Mouse (Mus musculus) heart, embryonic 13.5 days (tissue): ENCODE measurements at regions not wholly inside any gene's neighbourhood (a gene's known extent, or its start where the extent isn't known, plus 50 kb on each side); places are given as distances from the start of the nearest gene placed in this dataset.

Experiments
- ATAC-seq: fragments of 200-750 bp; cut with Nextera tagmentation; 2 replicates; pipeline ENCODE4 v1.8.0; 2017; ENCODE audit warnings: moderate TSS enrichment; ENCODE audit not compliant: insufficient number of reproducible peaks, low FRiP score, low TSS enrichment; ENCODE audit errors: extremely low read depth
- H3K27ac ChIP-seq: fragments of 300-500 bp; sonication (generic); replicated peaks from 2 replicates; pipeline ENCODE4 v1.5.1; 2015; ENCODE audit warnings: moderate library complexity, mild to moderate bottlenecking, inconsistent platforms
- H3K27me3 ChIP-seq: fragments of 300-500 bp; sonication (generic); replicated peaks from 2 replicates; pipeline ENCODE4 v1.6.1; 2015; ENCODE audit warnings: mild to moderate bottlenecking, inconsistent platforms
- H3K36me3 ChIP-seq: fragments of 300-500 bp; sonication (generic); 2 replicates; pipeline ENCODE4 v1.6.1; 2015; ENCODE audit warnings: mild to moderate bottlenecking, inconsistent platforms
- H3K4me1 ChIP-seq: fragments of 300-500 bp; sonication (generic); 2 replicates; pipeline ENCODE4 v1.6.1; 2015; ENCODE audit warnings: inconsistent platforms
- H3K4me2 ChIP-seq: fragments of 300-500 bp; sonication (generic); 2 replicates; pipeline ENCODE4 v1.6.1; 2015; ENCODE audit warnings: inconsistent platforms, mild to moderate bottlenecking, moderate library complexity
- H3K4me3 ChIP-seq: fragments of 300-500 bp; sonication (generic); 2 replicates; pipeline ENCODE4 v1.5.1; 2015; ENCODE audit warnings: moderate library complexity, mild to moderate bottlenecking, inconsistent platforms
- H3K9ac ChIP-seq: fragments of 300-500 bp; sonication (generic); 2 replicates; pipeline ENCODE4 v1.6.1; 2015; ENCODE audit warnings: inconsistent platforms, mild to moderate bottlenecking, moderate library complexity
- H3K9me3 ChIP-seq: fragments of 300-500 bp; sonication (generic); 2 replicates; pipeline ENCODE4 v1.6.1; 2016; ENCODE audit warnings: inconsistent platforms
- WGBS: fragments of 180-500 bp; shearing (Covaris S2); methylation state at CpG from one replicate; pipeline ENCODE4 v1.1.7; 2015; ENCODE audit warnings: mixed read lengths; 5-methylcytosine and 5-hydroxymethylcytosine counted together

GRCm38 (mm10) chr15:97620261-97620660, 85.4 kb downstream of the Rpap3 start:
- H3K27me3 ChIP-seq: no peaks in the 10 kb centered on the region
- ATAC-seq: no peak

GRCm38 (mm10) chr15:97619764-97620163, 85.9 kb downstream of the Rpap3 start:
- no peak overlapping the region for H3K27ac ChIP-seq
- no peaks in the 10 kb centered on the region for H3K27me3 ChIP-seq
- H3K36me3 ChIP-seq: no peaks in the 10 kb centered on the region
- no peaks in the 10 kb centered on the region for H3K4me1 ChIP-seq
- H3K9me3 ChIP-seq: no peaks in the 10 kb centered on the region
- H3K9ac ChIP-seq: no peak overlapping the region
- no peak overlapping the region for H3K4me2 ChIP-seq
- no peak overlapping the region for H3K4me3 ChIP-seq
- WGBS: 75% methylated on average over 7 of the region's 7 CpGs
- ATAC-seq: no peak

More at GRCm38 (mm10) chr15:97620261-97620660, 85.4 kb downstream of the Rpap3 start:
- Histone ChIP-seq H3K36me3 (no peaks in the 10 kb centered on the region), H3K27ac (no peak overlapping the region), H3K4me1 (no peaks in the 10 kb centered on the region), H3K9me3 (no peaks in the 10 kb centered on the region), H3K9ac (no peak overlapping the region), H3K4me2 (no peak overlapping the region), H3K4me3 (no peak overlapping the region)
- 61% methylated on average over 6 of the region's 6 CpGs for WGBS

- Histone ChIP-seq H3K4me3 (no peak overlapping the region), H3K4me1 (no peaks in the 10 kb centered on the region), H3K27me3 (no peaks in the 10 kb centered on the region; the same call in 1 of the 2 replicates), H3K4me2 (no peak overlapping the region), H3K36me3 (no peaks in the 10 kb centered on the region), H3K9ac (no peak overlapping the region), H3K9me3 (no peaks in the 10 kb centered on the region), H3K27ac (no peak overlapping the region)
- ATAC-seq: no peak
- 87% methylated on average over 2 of the region's 2 CpGs for WGBS
Observed at GRCm38 (mm10) chr15:97612325-97612724, 93.3 kb downstream of the Rpap3 start.

GRCm38 (mm10) chr15:97610767-97611166, 94.9 kb downstream of the Rpap3 start:
- Histone ChIP-seq H3K27me3 (no peaks in the 10 kb centered on the region; the same call in 1 of the 2 replicates), H3K9ac (no peak overlapping the region), H3K27ac (no peak overlapping the region), H3K4me1 (peaks cover 7% of the 10 kb centered on the region; the same call in 1 of the 2 replicates), H3K4me2 (no peak overlapping the region), H3K36me3 (no peaks in the 10 kb centered on the region), H3K4me3 (no peak overlapping the region), H3K9me3 (no peaks in the 10 kb centered on the region)
- 84% methylated on average over 4 of the region's 4 CpGs for WGBS
- no peak for ATAC-seq

- no peak overlapping the region for H3K4me3 ChIP-seq
- ATAC-seq: no peak
- 73% methylated on average over 7 of the region's 7 CpGs for WGBS
Observed at GRCm38 (mm10) chr15:97609496-97609895, 96.1 kb downstream of the Rpap3 start.

GRCm38 (mm10) chr15:97608651-97609050, 97.0 kb downstream of the Rpap3 start:
- no peak overlapping the region for H3K27ac ChIP-seq
- H3K9me3 ChIP-seq: no peaks in the 10 kb centered on the region
- WGBS: 81% methylated on average over 7 of the region's 7 CpGs
- H3K27me3 ChIP-seq: no peaks in the 10 kb centered on the region; the same call in 1 of the 2 replicates
- H3K36me3 ChIP-seq: no peaks in the 10 kb centered on the region
- H3K4me3 ChIP-seq: no peak overlapping the region
- H3K4me1 ChIP-seq: peaks cover 7% of the 10 kb centered on the region; the same call in 1 of the 2 replicates
- H3K4me2 ChIP-seq: no peak overlapping the region
- no peak for ATAC-seq
- H3K9ac ChIP-seq: no peak overlapping the region

More at GRCm38 (mm10) chr15:97609496-97609895, 96.1 kb downstream of the Rpap3 start:
- Histone ChIP-seq H3K36me3 (no peaks in the 10 kb centered on the region), H3K4me1 (peaks cover 7% of the 10 kb centered on the region; the same call in 1 of the 2 replicates), H3K9me3 (no peaks in the 10 kb centered on the region), H3K27ac (no peak overlapping the region), H3K9ac (no peak overlapping the region), H3K27me3 (no peaks in the 10 kb centered on the region; the same call in 1 of the 2 replicates), H3K4me2 (no peak overlapping the region)

- H3K4me1 ChIP-seq: peaks cover 7% of the 10 kb centered on the region; the same call in 1 of the 2 replicates
- 78% methylated on average over 15 of the region's 15 CpGs for WGBS
- H3K27me3 ChIP-seq: no peaks in the 10 kb centered on the region; the same call in 1 of the 2 replicates
- ATAC-seq: no peak
- no peak overlapping the region for H3K9ac ChIP-seq
- H3K9me3 ChIP-seq: no peaks in the 10 kb centered on the region
- no peak overlapping the region for H3K27ac ChIP-seq
- H3K4me3 ChIP-seq: no peak overlapping the region
- no peak overlapping the region for H3K4me2 ChIP-seq
- H3K36me3 ChIP-seq: no peaks in the 10 kb centered on the region
Observed at GRCm38 (mm10) chr15:97607617-97608206, 97.9 kb downstream of the Rpap3 start.

GRCm38 (mm10) chr15:97606630-97607381, 98.8 kb downstream of the Rpap3 start:
- Histone ChIP-seq H3K9ac (peak overlapping the region; percentile 60), H3K9me3 (no peaks in the 10 kb centered on the region), H3K4me1 (peaks cover 7% of the 10 kb centered on the region; the same call in 1 of the 2 replicates), H3K27ac (no peak overlapping the region), H3K27me3 (no peaks in the 10 kb centered on the region; the same call in 1 of the 2 replicates), H3K4me2 (peak overlapping the region; percentile 72), H3K36me3 (no peaks in the 10 kb centered on the region), H3K4me3 (peak overlapping the region; percentile 43)
- ATAC-seq: no peak
- 17% methylated on average over 25 of the region's 25 CpGs for WGBS

- H3K4me2 ChIP-seq: peak overlapping the region; percentile 72
- peaks cover 7% of the 10 kb centered on the region; the same call in 1 of the 2 replicates for H3K4me1 ChIP-seq
- H3K9ac ChIP-seq: peak overlapping the region; percentile 60
- 48% methylated on average over 6 of the region's 6 CpGs for WGBS
- ATAC-seq: no peak
- H3K27me3 ChIP-seq: no peaks in the 10 kb centered on the region; the same call in 1 of the 2 replicates
- peak overlapping the region; percentile 43 for H3K4me3 ChIP-seq
- H3K36me3 ChIP-seq: no peaks in the 10 kb centered on the region
- no peak overlapping the region for H3K27ac ChIP-seq
- H3K9me3 ChIP-seq: no peaks in the 10 kb centered on the region
Observed at GRCm38 (mm10) chr15:97606232-97606629, 99.4 kb downstream of the Rpap3 start.

- H3K4me1 ChIP-seq: peaks cover 7% of the 10 kb centered on the region; the same call in 1 of the 2 replicates
- no peak for ATAC-seq
- H3K9ac ChIP-seq: no peak overlapping the region
- 83% methylated on average over 7 of the region's 7 CpGs for WGBS
- H3K36me3 ChIP-seq: no peaks in the 10 kb centered on the region
- H3K27ac ChIP-seq: no peak overlapping the region
- no peak overlapping the region for H3K4me3 ChIP-seq
- no peak overlapping the region for H3K4me2 ChIP-seq
- H3K9me3 ChIP-seq: no peaks in the 10 kb centered on the region
- H3K27me3 ChIP-seq: no peaks in the 10 kb centered on the region; the same call in 1 of the 2 replicates
Observed at GRCm38 (mm10) chr15:97605791-97606190, 99.8 kb downstream of the Rpap3 start.

GRCm38 (mm10) chr15:97603492-97603891, 102.1 kb downstream of the Rpap3 start:
- Histone ChIP-seq H3K9ac (no peak overlapping the region), H3K9me3 (no peaks in the 10 kb centered on the region), H3K27me3 (no peaks in the 10 kb centered on the region; the same call in 1 of the 2 replicates), H3K27ac (no peak overlapping the region), H3K4me3 (no peak overlapping the region), H3K36me3 (no peaks in the 10 kb centered on the region), H3K4me1 (peaks cover 9% of the 10 kb centered on the region), H3K4me2 (no peak overlapping the region)
- no peak for ATAC-seq
- 36% methylated on average over 6 of the region's 6 CpGs for WGBS
